Mouse (Mus musculus) macrophage (primary cell): ENCODE data around the gene Siah2. TPM values are rescaled to one million over a fixed set of nuclear protein-coding genes. Genes with fewer than 3 reads are reported as not detected.

ENCODE experiments used
- H3K27ac ChIP-seq: fragments of 350-480 bp; formaldehyde crosslinking; 2 replicates; pipeline ENCODE4 v1.9.0; 2021
- H3K36me3 ChIP-seq: fragments of 350-480 bp; formaldehyde crosslinking; 2 replicates; pipeline ENCODE4 v1.9.0; 2021; ENCODE audit errors: inconsistent target
- H3K4me3 ChIP-seq: fragments of 350-480 bp; formaldehyde crosslinking; 2 replicates; pipeline ENCODE4 v1.9.0; 2021; ENCODE audit errors: inconsistent target
- H3K79me2 ChIP-seq: fragments of 350-480 bp; formaldehyde crosslinking; 2 replicates; pipeline ENCODE4 v1.9.0; 2021; ENCODE audit errors: inconsistent target
- WGBS: methylation state at CpG from one replicate; pipeline ENCODE4 v1.1.7; 2026; ENCODE audit warnings: inconsistent platforms; ENCODE audit not compliant: missing documents; 5-methylcytosine and 5-hydroxymethylcytosine counted together
- polyA plus RNA-seq: library from polyadenylated mRNA; stranded (reverse); fragments of 250-400 nt; gene quantifications from 3 replicates; pipeline ENCODE4 v1.2.4, GENCODE M21; 2018; ENCODE audit warnings: inconsistent platforms

The Siah2 gene
- polyA plus RNA-seq, 1 experiment from 2014 or later = 3.3 TPM

GRCm38 (mm10) chr3:58713191-58713590 is 21.0 kb upstream of the Siah2 start:
- no peak overlapping the region for H3K27ac ChIP-seq
- no peaks in the 10 kb centered on the region for H3K79me2 ChIP-seq
- no peaks in the 10 kb centered on the region for H3K36me3 ChIP-seq
- WGBS = 90% methylated on average over 4 of the region's 4 CpGs
- H3K4me3 ChIP-seq = no peak overlapping the region

GRCm38 (mm10) chr3:58704547-58704946 is 12.3 kb upstream of the Siah2 start:
- no peak overlapping the region for H3K4me3 ChIP-seq
- no peaks in the 10 kb centered on the region for H3K36me3 ChIP-seq
- 85% methylated on average over 4 of the region's 4 CpGs for WGBS
- H3K79me2 ChIP-seq = no peaks in the 10 kb centered on the region
- H3K27ac ChIP-seq = no peak overlapping the region

DNA sequence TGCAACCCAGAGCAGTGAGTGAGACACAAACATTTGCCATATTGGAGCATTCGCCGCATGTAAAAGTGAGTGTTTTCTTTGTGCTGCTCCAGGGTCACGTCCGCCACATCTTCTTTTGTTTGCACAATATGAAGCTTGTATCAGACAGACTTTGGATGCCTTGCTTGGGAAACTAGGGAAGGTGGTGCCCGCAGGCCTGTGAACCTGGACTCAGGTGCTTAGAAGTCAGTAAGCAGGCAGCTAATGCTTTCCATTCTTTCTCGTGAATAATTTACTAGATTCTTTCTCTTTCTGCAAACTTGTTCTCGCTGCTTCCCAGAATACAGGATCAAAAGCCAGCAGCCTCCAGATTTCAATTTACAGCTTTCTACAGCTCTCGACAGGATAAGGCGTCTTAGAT is 11.5 kb upstream of the Siah2 start:
- Histone ChIP-seq H3K4me3 (no peak overlapping the region), H3K27ac (no peak overlapping the region), H3K79me2 (no peaks in the 10 kb centered on the region), H3K36me3 (no peaks in the 10 kb centered on the region)
- WGBS = 91% methylated on average over 9 of the region's 9 CpGs

- Histone ChIP-seq H3K27ac (no peak overlapping the region), H3K36me3 (no peaks in the 10 kb centered on the region), H3K79me2 (no peaks in the 10 kb centered on the region), H3K4me3 (no peak overlapping the region)
- WGBS = 100% methylated on average over 1 of the region's 1 CpGs
Measured at GRCm38 (mm10) chr3:58702329-58702728, 10.1 kb upstream of the Siah2 start.

- Histone ChIP-seq H3K36me3 (no peaks in the 10 kb centered on the region), H3K27ac (no peak overlapping the region), H3K79me2 (no peaks in the 10 kb centered on the region), H3K4me3 (no peak overlapping the region)
- WGBS = 100% methylated on average over 1 of the region's 1 CpGs
Measured at GRCm38 (mm10) chr3:58701441-58701840, 9.2 kb upstream of the Siah2 start.

DNA sequence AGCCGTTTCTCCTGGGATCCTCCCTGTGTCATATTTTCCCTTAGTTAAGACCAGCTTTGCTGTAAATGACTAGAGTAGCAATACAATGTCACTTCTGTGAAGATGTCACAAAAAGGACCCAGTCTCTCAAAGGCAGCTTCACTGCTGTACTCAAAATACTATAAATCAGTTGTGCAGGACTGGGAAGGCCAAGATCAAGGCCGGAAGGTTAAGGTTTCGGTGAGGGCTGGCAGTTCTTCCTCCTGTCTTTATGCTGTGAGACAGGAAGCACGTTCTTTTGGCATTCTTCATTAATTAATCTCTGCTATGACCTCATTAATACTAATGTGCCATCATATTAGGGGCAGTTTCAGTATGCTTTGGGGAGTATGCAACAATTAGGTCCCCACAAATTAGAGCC is 5.7 kb upstream of the Siah2 start:
- no peak overlapping the region for H3K4me3 ChIP-seq
- no peak overlapping the region for H3K27ac ChIP-seq
- WGBS = 92% methylated on average over 4 of the region's 4 CpGs
- H3K36me3 ChIP-seq = no peaks in the 10 kb centered on the region
- H3K79me2 ChIP-seq = no peaks in the 10 kb centered on the region

DNA sequence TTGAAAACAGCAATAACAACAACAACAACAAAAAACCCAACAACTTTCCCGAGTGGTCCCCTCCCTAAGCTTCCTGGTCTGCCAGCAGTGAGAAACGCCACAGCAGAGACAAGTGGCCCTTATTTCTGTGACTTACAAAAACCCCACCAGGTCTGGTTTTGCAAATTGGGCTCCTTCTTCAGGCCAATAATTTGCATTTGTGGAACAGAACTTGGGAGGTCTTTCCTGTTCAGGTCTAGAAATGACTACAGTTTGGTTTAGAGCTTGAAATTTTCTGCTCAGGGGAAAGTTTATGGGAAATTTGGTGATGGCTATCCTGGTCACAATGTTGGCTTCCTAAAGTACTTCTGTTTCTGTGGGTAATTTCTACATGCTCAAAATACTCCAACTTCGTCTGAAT is 4.6 kb upstream of the Siah2 start:
- H3K4me3 ChIP-seq = no peak overlapping the region
- no peak overlapping the region for H3K27ac ChIP-seq
- H3K36me3 ChIP-seq = no peaks in the 10 kb centered on the region
- no peaks in the 10 kb centered on the region for H3K79me2 ChIP-seq
- 89% methylated on average over 3 of the region's 3 CpGs for WGBS

DNA sequence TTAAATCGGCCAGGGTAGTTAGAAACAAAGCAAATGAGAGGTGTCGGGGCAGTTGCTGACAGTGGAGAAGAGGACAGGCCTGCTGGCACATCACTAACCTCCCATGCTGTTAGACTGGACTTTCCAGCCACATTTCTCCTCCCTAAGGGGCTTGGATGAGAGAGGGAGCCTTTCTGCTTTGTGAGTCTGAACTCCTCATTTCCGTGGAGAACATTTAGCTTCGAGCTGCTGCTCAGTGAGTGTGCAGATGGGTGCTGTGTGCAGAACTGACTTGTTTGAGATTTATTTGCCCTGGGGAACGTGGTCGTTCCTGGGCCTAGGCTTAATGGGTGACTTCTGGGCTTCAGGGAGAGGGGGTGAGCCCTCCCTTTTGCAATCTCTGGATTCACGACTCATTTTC is 3.3 kb upstream of the Siah2 start:
- 82% methylated on average over 7 of the region's 7 CpGs for WGBS
- Histone ChIP-seq H3K79me2 (peaks cover 3% of the 10 kb centered on the region; the same call in 1 of the 2 replicates), H3K27ac (no peak overlapping the region), H3K36me3 (no peaks in the 10 kb centered on the region), H3K4me3 (no peak overlapping the region)

- Histone ChIP-seq H3K79me2 (peaks cover 7% of the 10 kb centered on the region), H3K27ac (no peak overlapping the region), H3K4me3 (no peak overlapping the region), H3K36me3 (no peaks in the 10 kb centered on the region)
- WGBS = 100% methylated on average over 1 of the region's 1 CpGs
Measured at GRCm38 (mm10) chr3:58695044-58695443, 2.8 kb upstream of the Siah2 start.

DNA sequence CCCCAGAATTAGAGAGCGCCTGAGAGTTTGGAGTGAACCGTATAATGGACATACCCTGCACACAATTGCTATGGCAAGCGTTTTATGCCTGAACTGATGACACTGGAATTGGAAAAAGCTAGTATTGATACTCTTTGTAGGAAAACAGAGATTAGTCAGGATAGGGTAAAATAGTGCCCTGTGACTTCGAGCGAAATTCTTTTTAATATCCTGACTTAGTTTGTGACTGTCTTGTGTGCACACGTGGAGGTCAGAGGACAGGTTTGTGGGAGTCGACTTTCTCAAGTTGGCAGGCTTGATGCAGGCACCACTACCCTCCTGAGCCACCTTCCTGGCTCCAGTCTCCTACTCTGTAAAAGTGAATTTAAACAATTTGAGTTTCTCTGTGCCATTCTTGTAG is 1.1 kb upstream of the Siah2 start:
- H3K27ac ChIP-seq = no peak overlapping the region
- WGBS = 93% methylated on average over 7 of the region's 7 CpGs
- H3K36me3 ChIP-seq = no peaks in the 10 kb centered on the region
- H3K79me2 ChIP-seq = peaks cover 25% of the 10 kb centered on the region
- H3K4me3 ChIP-seq = no peak overlapping the region

DNA sequence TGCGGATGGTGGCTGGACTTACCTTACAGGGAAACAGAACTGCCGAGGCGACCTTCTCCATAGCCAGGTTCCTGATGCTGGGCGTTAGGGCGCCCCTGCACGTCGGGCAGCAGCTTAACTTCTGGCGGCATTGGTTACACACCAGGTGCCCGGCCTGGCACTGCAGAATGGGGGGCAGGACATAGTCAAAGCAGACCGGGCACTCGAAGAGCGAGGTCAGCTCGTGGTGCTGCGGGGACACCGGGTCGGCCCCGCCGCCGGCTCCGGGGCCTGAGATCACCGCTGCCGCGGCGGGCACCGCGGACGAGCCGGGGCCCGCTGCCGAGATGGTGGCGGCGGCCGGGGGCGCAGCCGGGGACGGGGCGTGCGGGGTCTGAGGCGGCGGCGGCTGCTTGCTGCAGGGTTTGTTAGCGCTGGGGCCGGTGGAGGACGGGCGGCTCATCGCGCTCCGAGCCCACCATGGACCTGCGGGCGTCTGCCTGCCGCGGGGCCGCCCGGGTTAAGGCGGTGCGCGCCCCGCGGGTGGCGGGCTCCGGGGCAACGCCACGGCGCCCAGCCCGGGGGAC is 743 bp downstream of the Siah2 start:
- peak overlapping the region; percentile 82 for H3K4me3 ChIP-seq
- H3K27ac ChIP-seq = peak overlapping the region; percentile 61
- peaks cover 43% of the 10 kb centered on the region for H3K79me2 ChIP-seq
- WGBS = under 1% methylated on average over 41 of the region's 65 CpGs
- H3K36me3 ChIP-seq = no peaks in the 10 kb centered on the region

DNA sequence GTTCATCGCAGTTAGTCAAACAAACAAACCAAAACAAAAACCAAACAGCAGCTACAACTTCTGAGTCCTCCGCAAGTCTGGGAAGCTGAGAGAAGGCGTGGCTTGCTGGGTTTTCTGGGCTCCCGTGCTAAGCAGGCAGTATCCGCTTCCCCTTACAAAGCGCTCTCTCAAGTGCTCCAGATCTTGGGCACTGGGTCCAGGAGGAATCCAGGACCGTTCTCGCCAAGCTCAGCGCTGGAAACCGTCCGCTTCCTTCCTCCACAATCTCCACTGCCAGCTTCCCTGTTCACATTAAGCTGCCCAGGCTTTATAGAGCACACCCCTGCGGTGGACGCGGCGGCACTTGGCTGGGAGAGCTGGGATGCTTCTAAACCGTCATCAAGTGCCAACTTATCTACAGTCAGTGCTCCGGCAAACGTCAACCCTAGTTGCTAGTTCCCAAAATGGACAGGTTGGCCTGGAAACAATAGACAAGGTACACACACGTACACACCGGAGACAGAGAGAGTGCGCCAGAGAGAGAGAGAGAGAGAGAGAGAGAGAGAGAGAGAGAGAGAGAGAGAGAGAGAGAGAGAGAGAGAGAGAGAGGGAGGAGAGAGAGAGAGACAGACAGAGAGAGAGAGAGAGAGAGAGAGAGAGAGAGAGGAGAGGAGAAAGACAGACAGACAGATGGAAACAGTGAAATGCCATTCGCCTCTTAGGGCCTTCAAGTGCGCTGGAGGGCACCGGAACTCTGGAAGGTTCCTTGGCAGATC is 1.4 kb downstream of the Siah2 start:
- WGBS = 0% methylated on average over 21 of the region's 24 CpGs
- H3K4me3 ChIP-seq = peak overlapping the region; percentile 82
- peaks cover 50% of the 10 kb centered on the region for H3K79me2 ChIP-seq
- no peaks in the 10 kb centered on the region for H3K36me3 ChIP-seq
- peak overlapping the region; percentile 61 for H3K27ac ChIP-seq

DNA sequence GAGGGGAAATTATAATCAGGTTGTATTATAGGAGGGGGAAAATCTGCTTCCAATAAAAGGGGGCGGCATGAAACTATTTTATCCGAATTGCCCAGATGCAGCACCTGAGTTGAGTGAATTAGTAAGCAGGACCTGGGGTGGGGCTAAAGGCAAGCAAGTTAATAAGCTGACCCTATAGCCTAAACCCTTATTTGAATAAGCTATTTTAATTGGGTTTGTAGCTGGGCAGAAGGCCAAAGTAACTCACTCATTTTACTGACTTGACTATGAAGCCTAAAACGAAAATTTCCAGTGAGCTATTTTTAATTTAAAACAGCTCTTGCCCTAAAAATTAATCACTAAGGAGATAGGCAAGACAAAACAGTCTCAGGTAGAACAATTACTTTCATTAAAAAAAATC is 2.5 kb downstream of the Siah2 start:
- WGBS = 74% methylated on average over 3 of the region's 3 CpGs
- Histone ChIP-seq H3K79me2 (peaks cover 61% of the 10 kb centered on the region), H3K27ac (no peak overlapping the region), H3K4me3 (peak overlapping the region; percentile 82), H3K36me3 (no peaks in the 10 kb centered on the region)

DNA sequence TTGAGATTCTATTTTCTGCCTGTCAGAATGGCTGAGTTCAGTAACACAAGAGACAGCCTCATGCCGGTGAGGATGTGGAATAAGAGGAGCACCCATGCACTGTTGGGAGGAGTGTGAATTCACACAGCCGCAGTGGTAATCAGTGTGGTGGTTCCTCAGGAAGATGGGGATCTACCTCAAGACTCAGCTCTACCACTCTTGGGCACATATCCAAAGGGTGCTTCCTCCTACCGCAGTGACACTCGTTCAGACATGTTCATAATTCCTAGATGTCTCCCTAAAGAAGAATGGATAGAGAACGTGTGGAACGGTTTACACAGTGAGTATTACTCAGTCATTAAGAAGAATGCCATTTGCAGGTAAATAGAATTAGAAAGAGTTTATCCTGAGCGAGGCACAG is 3.1 kb downstream of the Siah2 start:
- WGBS = 67% methylated on average over 7 of the region's 7 CpGs
- no peak overlapping the region for H3K4me3 ChIP-seq
- peaks cover 67% of the 10 kb centered on the region for H3K79me2 ChIP-seq
- H3K27ac ChIP-seq = no peak overlapping the region
- no peaks in the 10 kb centered on the region for H3K36me3 ChIP-seq

DNA sequence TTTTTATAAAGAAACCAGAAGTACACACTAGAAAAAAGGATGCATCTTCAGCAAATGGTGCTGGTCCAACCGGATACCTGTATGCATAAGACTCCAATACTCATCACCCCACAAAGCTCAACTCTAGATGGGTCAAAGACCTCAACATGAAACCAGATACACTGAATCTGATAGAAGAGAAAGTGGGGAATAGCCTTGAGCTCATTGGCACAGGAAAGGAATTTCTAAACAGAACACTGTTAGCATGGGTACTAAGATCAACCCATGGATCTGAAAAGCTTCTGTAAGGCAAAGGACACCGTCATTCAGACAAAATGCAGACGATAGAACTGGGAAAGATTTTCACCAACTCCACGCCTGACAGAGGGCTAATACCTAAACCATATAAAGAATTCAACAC is 3.6 kb downstream of the Siah2 start:
- no peaks in the 10 kb centered on the region for H3K36me3 ChIP-seq
- peaks cover 72% of the 10 kb centered on the region for H3K79me2 ChIP-seq
- no peak overlapping the region for H3K4me3 ChIP-seq
- WGBS = 90% methylated on average over 4 of the region's 4 CpGs
- no peak overlapping the region for H3K27ac ChIP-seq

DNA sequence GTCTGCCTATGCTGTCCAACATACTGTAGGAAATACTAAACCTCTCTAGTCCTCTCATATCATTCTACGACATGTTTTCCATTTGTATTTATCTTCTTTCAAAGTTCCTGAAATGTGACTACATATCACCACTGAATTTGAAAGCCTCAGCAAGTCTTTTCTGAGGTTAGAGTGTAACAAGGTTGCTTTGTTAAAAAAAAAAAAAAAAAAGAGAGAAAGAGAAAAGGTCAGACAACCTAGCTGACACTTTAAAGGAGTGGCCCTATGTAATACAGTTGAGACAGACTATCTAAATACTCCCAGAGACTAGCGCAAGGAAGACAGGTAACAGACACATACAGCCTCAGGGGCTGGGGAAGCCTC is 5.3 kb downstream of the Siah2 start:
- Histone ChIP-seq H3K36me3 (no peaks in the 10 kb centered on the region), H3K4me3 (no peak overlapping the region), H3K79me2 (peaks cover 89% of the 10 kb centered on the region), H3K27ac (no peak overlapping the region)
- 95% methylated on average over 2 of the region's 2 CpGs for WGBS
